Mouse (Mus musculus): ENCODE measurements around the gene Mef2c. TPM values are rescaled to one million over a fixed set of nuclear protein-coding genes. Genes with fewer than 3 reads are reported as not detected.

Gene Mef2c
- total and polyA plus RNA-seq, 3 experiments, result 99.9 to 159 (median 107) TPM

GRCm38 (mm10) chr13:83608851-83609516, 105.2 kb downstream of the Mef2c start (continued):
- 0 out of 2 replicates have a peak, but pooled peaks have one; percentile 59 for TF ChIP-seq KAT2A (IDR thresholded peaks at IDR 0.05; ENCODE audit: insufficient replicate concordance, low read length)
- TF ChIP-seq UBTF (IDR thresholded peaks at IDR 0.05; ENCODE audit: low read depth, low read length), result no peak
- TF ChIP-seq NRF1 (IDR thresholded peaks at IDR 0.05; ENCODE audit: low read depth, low read length), result no peak
- peak; percentile 47; the same call in 1 of the 2 replicates for TF ChIP-seq POLR2AphosphoS2 (IDR thresholded peaks at IDR 0.05; ENCODE audit: low read depth, low read length)
- no peak for TF ChIP-seq HCFC1 (IDR thresholded peaks at IDR 0.05; ENCODE audit: low read depth, low read length)
- TF ChIP-seq MAX (IDR thresholded peaks at IDR 0.05; ENCODE audit: low read length), result peak; percentile 89
- peak; percentile 94 for TF ChIP-seq IRF4 (IDR thresholded peaks at IDR 0.05; ENCODE audit: low read depth, low read length)
- TF ChIP-seq USF1 (IDR thresholded peaks at IDR 0.05; ENCODE audit: low read depth, low read length), result no peak
- TF ChIP-seq USF2 (conservative IDR thresholded peaks at IDR 0.05; ENCODE audit: low read depth, low read length), result no peak
- TF ChIP-seq CHD2 (IDR thresholded peaks at IDR 0.05; ENCODE audit: low read length), result peak; percentile 78
- peak; percentile 73; the same call in 1 of the 2 replicates for TF ChIP-seq ZMIZ1 (IDR thresholded peaks at IDR 0.05; ENCODE audit: low read depth, low read length)
- TF ChIP-seq TCF12 (IDR thresholded peaks at IDR 0.05; ENCODE audit: low read depth, low read length), result peak; percentile 91
- no peak for TF ChIP-seq PAX5 (IDR thresholded peaks at IDR 0.05; ENCODE audit: low read length)
- peak; percentile 62 for TF ChIP-seq ELF1 (IDR thresholded peaks at IDR 0.05; ENCODE audit: low read depth, low read length)
- peak; percentile 82; the same call in 1 of the 2 replicates for TF ChIP-seq SIN3A (IDR thresholded peaks at IDR 0.05; ENCODE audit: low read length)

GRCm38 (mm10) chr13:83609517-83609878, 105.7 kb downstream of the Mef2c start:
- no peaks in the 10 kb centered on the region for H3K27me3 ChIP-seq (replicated peaks)

More at GRCm38 (mm10) chr13:83609517-83609878, 105.7 kb downstream of the Mef2c start:
- Histone ChIP-seq H3K79me2 (replicated peaks; ENCODE audit: control insufficient read depth, extremely low read depth, insufficient read depth, poor library complexity, severe bottlenecking) (peaks cover 38% of the 10 kb centered on the region), H3K36me3 (replicated peaks in 1 of 2; ENCODE audit: control insufficient read depth in 1 of 2, insufficient read depth in 1 of 2, low read length in 1 of 2) (peaks cover 5 to 29% of the 10 kb centered on the region in 2 experiments), H3K4me2 (ENCODE audit: insufficient read depth, low read depth, poor library complexity, severe bottlenecking) (peak overlapping the region; percentile 97), H3K9ac (ENCODE audit: insufficient read depth, low read depth) (peak overlapping the region; percentile 92), H3K27ac (ENCODE audit: insufficient read depth, low read depth) (peak overlapping the region; percentile 100), H3K4me3 (replicated peaks in 1 of 3; ENCODE audit: low read depth in 2 of 3, low read length in 2 of 3, poor library complexity in 1 of 3) (peak overlapping the region in 2 of 3 experiments; percentile 12 to 24), H3K4me1 (ENCODE audit: control insufficient read depth in 1 of 2, insufficient read depth in 2 of 2) (peaks cover 13 to 60% of the 10 kb centered on the region in 2 experiments), H3K9me3 (replicated peaks; ENCODE audit: low read length) (no peaks in the 10 kb centered on the region)
- dilution Hi-C loops (cut with MboI; ENCODE audit: extremely low pct_ligation_motif_present, extremely low pct_unique_long_range_greater_than_20kb, low sequenced_read_pairs), result no loop called here
- in situ Hi-C loops (cut with MboI; ENCODE audit: low pct_ligation_motif_present, low pct_unique_long_range_greater_than_20kb, low sequenced_read_pairs), result loop anchor here (5.0 kb wide), 1 partner anchor 43 kb away; no protein-coding TSS in a partner anchor
- peak; percentile 80 for DNase-seq (ENCODE audit: extremely low read depth)
- no peak for TF ChIP-seq ETS1 (conservative IDR thresholded peaks at IDR 0.05; ENCODE audit: low read depth, low read length)
- no peak for TF ChIP-seq ZKSCAN1 (IDR thresholded peaks at IDR 0.05; ENCODE audit: borderline replicate concordance, low read depth, low read length)
- TF ChIP-seq TBP (conservative IDR thresholded peaks at IDR 0.05; ENCODE audit: low read depth, low read length), result 0 out of 2 replicates have a peak, but pooled peaks have one; percentile 26
- peak; percentile 92 for TF ChIP-seq MAFK (IDR thresholded peaks at IDR 0.05; ENCODE audit: insufficient replicate concordance, low read length)
- TF ChIP-seq CHD2 (IDR thresholded peaks at IDR 0.05; ENCODE audit: low read length), result no peak
- 0 out of 2 replicates have a peak, but pooled peaks have one; percentile 2 for TF ChIP-seq IRF4 (IDR thresholded peaks at IDR 0.05; ENCODE audit: low read depth, low read length)
- TF ChIP-seq POLR2A (IDR thresholded peaks at IDR 0.05; ENCODE audit: low read depth, low read length), result peak; percentile 12; the same call in 1 of the 2 replicates

Data from CH12.LX (cell line).